Mouse (Mus musculus): ENCODE results near the gene Rnpep.
"Not testable (repeated sequence)": the region's sequence is repeated elsewhere in the genome, so short reads cannot be mapped to it uniquely, and the experiment has no call there.

The Rnpep gene

GRCm38 (mm10) chr1:135258380-135259127 lies 25.3 kb downstream of the Rnpep start, which contains the start of gene Elf3:
TSS of gene Elf3 (minus strand) at chr1:135258568.
- peak; percentile 70 for DNase-seq (ENCODE audit: low read depth, low spot score)

DNA sequence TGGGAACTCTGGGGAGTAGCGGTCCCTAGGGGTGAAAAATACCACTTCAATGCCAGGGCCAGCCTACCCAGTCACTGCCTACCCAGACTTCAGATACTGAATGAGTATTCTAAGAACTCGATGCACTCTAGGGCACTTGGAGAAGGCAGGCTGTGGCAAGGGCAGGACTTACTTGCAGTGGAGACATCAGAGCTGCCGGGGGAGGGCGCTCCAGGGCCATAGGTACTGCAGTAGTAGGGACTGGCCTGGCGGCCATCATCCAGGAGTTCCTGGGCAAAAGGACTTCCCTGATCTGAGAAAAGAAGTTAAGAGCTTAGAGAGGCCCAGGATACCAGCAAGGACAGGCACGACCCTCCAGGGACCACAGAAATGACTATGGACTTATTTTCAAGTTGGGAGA lies 27.6 kb downstream of the Rnpep start:
- DNase-seq (ENCODE audit: low read depth, low spot score) = no peak

DNA sequence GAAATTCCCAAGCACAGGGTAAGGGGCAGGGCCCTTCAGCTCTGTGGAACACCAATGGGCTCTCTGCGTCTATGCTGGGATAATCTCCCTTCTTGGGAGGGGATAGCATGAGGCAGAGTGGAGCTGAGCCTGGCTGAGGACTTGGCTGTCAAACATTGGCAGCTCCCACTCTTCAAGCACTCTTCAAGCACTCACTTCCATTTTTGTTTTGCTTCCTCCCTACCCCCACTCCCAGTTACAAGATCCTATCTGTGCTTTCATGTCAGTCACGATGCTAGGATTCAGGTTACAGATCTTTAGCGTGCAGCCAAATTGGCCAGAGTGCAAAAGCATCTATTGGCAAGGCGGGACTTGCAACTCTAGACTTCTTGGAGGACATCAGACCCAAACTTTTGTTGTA lies 31.0 kb downstream of the Rnpep start:
- DNase-seq (ENCODE audit: low read depth, low spot score) = peak; percentile 14

- no peak for DNase-seq (ENCODE audit: low read depth, low spot score)
These were observed 32.5 kb downstream of the Rnpep start for GRCm38 (mm10) chr1:135251405-135251804.

DNA sequence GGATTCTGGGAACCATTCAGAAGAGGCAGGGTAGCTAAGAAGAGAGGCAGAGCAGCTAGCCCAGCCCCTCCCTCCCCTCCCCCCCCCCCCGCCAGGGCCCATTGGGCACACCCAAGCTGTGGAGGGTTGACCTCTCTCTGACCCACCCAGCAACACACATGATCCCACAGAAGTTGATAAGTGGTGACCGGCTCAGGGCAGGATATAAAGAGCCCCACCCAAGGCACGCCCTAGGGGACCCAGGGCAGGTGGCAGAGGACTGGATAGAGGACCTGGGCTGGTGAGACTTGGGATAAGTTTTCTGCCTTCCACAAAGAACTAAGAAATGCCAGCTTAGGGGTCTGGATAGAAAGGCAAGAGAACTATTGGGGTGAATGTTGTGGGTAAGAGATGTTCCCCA lies 33.2 kb downstream of the Rnpep start:
- DNase-seq (ENCODE audit: low read depth, low spot score) = no peak

DNA sequence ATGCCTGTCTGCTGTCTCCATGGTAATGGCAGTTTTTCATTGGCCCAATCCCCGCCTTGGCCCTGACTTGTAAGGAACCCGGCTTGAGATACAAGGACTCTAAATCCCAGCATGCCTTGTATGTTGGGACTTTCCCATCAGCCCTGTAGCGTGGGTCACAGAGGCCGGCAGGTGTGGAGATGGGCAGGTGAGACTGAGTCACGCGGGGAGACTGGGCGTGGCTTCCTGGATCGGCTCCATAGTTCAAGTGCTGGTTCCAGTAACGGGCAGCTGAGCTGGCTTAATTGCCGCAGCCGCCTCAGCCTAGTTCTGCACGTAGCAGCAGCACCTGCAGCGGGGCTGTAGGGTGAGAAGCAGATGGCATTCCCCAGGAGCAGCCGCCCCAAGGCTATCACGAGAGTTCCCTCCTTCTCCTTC lies 35.4 kb downstream of the Rnpep start:
- no peak for DNase-seq (ENCODE audit: low read depth, low spot score)

GRCm38 (mm10) chr1:135244014-135244413 lies 39.9 kb downstream of the Rnpep start:
- no peak for DNase-seq (ENCODE audit: low read depth, low spot score)

DNA sequence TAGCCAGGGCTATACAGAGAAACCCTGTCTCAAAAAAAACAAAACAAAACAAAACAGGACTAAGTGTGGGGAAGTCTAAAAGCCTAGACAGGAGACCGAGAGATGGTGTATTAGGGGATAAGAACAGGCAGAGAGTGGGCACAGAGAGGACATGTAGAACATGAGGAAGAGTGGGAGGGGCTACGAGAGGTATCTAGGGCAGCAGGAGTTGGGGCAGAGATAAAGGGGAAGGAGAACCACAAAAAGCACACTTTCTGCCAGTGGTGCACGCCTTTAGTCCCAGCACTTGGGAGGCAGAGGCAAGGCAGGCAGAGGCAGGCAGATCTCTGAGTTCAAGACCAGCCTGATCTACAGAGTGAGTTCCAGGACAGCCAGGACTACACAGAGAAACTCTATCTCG lies 43.7 kb downstream of the Rnpep start:
- DNase-seq (ENCODE audit: low read depth, low spot score) = not testable (repeated sequence)

DNA sequence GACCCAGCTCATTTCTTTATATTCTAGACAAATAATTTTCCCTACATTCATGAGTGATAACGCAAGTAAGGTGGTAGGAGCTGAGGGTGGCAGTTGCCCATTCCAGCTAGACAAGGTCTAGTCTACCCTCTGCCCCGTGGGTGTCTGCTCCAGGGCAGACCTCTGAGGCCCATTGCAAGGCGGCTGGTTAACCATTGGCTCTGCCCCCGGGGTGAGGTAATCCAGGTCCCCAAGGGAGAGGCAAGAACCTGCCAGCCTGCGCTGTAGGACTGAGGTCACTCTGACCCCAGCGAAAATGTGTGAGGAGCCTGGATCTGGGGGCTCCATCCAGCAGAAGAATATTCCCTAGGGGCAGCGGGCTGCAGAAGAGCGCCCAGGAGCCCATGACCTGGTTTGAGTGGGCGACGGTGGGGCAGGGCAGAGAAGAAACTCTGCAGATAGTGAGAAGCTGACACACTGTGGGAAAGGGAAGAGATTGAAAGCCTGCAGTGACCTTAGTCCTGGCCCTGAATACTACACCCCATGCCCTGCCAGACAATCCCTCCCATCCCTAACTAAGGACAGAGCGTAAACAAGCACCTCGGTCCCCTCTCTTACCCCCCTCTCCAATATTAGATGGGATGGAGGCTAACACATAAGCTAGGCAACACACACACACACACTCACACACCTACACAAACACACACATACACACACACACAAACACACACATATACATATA lies 46.6 kb downstream of the Rnpep start:
- DNase-seq (ENCODE audit: low read depth, low spot score) = no peak

DNA sequence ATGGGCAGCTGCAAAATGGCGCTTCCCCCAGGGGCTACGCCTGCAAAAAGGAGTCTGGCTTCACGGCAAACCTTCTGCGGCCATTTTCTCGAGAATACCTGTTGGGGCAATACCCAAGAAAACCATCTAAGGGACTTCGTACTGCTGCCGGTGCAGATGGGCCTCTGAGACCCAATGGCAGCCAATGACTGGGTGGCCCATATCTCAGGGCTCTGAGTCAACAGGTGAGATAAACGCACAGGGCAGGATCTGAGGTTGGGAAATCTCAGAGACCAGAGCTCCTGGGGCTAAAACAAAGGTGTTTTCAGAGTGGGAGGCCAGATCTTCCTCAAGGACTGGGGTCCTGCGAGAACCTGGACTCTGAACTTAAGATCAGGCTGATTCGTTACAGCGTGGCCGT lies 49.1 kb downstream of the Rnpep start:
- no peak for DNase-seq (ENCODE audit: low read depth, low spot score)

- DNase-seq (ENCODE audit: low read depth, low spot score) = no peak
These were observed 49.9 kb downstream of the Rnpep start for GRCm38 (mm10) chr1:135233961-135234360.

DNA sequence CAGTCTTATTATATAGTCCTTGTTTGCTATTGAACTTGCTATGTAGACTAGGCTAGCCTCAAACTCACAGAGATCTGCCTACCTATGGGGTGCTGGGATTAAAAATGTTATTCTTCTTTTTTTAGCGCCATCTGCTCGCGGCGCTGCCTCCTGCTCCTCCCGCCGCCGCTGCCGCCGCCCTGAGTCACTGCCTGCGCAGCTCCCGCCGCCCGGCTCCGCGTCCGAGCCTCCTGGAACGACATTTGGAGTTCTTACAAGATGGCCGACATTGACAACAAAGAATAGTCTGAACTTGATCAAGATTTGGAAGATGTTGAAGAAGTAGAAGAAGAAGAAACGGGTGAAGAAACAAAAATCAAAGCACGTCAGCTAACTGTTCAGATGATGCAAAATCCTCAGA lies 52.0 kb downstream of the Rnpep start:
- DNase-seq (ENCODE audit: low read depth, low spot score) = not testable (repeated sequence)

DNA sequence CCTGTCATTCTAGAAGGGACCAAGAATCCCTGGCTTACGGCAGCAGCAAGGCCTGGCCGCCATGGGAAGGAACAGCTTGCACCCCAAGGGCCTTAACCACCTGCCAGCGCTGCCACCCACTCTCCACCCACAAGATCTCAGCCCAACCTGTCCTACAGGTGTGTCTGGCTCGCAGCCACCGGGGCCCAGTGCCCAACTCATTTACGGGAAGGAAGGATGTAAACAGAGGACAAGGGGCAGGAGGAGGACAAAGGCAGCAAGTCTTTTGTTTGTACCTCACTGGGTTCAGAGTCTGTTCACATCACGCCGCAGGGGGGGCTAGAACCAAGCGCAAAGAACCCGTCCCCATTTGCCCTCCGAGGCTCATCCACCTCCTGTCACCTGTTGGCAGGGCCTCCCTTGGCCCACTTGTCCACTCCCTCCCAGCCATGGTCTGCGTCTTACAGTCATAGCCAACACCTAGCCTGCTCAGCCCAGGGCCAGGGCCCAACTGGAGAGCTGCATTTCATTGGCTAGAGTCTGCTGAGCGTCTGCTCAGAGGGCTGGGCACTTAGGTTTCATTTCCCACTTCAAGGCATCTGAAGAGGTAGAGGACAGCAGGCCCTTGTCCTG lies 56.4 kb downstream of the Rnpep start:
- DNase-seq (ENCODE audit: low read depth, low spot score) = no peak

DNA sequence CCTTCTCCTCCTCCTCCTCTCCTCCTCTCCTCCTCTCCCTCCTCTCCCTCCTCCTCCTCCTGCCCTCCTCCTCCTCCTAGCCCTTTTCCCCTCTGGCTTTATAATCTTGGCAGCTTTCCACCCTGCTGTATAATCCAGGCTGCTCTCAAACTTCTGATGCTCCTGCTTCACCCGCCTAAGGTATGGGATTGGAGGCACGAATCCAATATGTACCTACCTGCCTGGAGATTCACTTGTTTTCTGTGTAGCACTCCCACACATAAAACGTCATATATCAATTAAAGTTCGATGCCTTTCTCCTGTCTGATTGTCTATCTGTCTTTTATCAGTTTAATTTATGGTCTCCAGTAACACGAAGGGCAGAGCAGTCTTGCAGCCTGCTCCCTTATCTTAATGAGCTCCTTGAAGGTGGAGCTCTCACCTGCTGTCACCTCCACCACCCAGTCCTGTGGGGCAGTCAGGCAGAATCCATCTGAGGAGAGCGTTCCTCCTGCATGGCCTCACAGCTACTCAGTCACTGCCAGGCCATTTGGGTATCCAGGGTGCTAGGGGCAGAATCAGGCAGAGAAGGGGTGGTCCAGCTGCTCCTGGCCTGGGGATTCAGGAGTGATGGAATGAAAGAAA lies 58.8 kb downstream of the Rnpep start:
- no peak for DNase-seq (ENCODE audit: low read depth, low spot score)

- DNase-seq (ENCODE audit: low read depth, low spot score) = no peak
These were observed 59.7 kb downstream of the Rnpep start for GRCm38 (mm10) chr1:135224147-135224546.

DNA sequence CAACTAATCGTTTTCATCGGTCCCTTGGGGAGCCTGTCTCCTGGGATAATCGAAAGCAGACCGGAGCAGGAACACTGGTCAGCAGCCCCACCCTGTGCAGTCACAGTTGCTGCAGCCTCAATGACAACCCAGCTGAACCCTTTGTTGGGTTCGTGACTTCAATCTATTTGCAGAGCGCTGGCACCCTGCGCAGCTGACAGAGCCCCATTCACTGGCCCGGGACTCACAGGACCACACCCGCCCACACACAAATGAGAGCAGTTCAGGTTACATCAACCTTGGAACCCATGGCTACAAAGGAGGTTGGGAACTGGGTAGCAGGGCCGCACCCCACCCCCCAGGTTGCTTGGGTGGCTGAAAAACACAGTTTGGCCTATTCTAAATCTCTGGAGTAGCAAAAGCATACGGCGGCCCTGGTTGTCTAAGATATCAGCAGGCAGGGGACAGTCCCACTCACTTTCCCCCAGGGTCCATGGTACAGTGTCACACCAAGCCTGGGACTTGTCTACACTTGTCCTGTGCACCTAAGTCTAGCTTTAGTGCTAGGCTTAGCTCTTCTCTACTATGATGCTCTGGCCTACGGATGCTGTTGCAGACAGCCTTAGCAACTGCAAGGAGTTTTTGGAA lies 66.2 kb downstream of the Rnpep start:
- no peak for DNase-seq (ENCODE audit: low read depth, low spot score)

GRCm38 (mm10) chr1:135213772-135214640 lies 69.9 kb downstream of the Rnpep start:
- DNase-seq (ENCODE audit: low read depth, low spot score) = no peak
